21 mouse cellular contexts compared by ENCODE assay signal in genomic region chr8:84943699-84944098, GRCm38 (mm10). TPM values are rescaled to one million over a fixed set of nuclear protein-coding genes. Genes with fewer than 3 reads are reported as not detected.
DNase-seq lines count a peak whose midpoint lies in the region; ATAC-seq and TF ChIP-seq lines count a peak whose summit lies in the region.
"Had no signal": no experiment of that assay in that cellular context is flagged by ENCODE, and none has a peak within 500 bp of the region (broad histone marks: within the 10 kb centered on the region; RNA-seq: fewer than 3 reads in every experiment).

No protein-coding gene starts in this region.

- no peaks in the 10 kb centered on the region for H3K36me3 ChIP-seq in forebrain, embryonic 12.5 days (replicated peaks)
- H3K36me3 ChIP-seq in forebrain, embryonic 16.5 days (ENCODE audit: control insufficient read depth, insufficient read depth) = no peaks in the 10 kb centered on the region
- H3K36me3 ChIP-seq in testis, adult 2 months (ENCODE audit: control insufficient read depth, insufficient read depth, low read length) = no peaks in the 10 kb centered on the region
- no peaks in the 10 kb centered on the region for H3K36me3 ChIP-seq in midbrain, embryonic 16.5 days (ENCODE audit: control insufficient read depth, insufficient read depth, low read length)
- H3K36me3 ChIP-seq: embryonic facial prominence, embryonic 12.5 days; heart, embryonic 12.5 days; intestine, embryonic 15.5 days; kidney, embryonic 15.5 days had no signal

- no peak overlapping the region for H3K4me2 ChIP-seq in forebrain, embryonic 12.5 days
- H3K4me2 ChIP-seq in forebrain, embryonic 16.5 days (ENCODE audit: low read length) = no peak overlapping the region; the same call in 1 of the 2 replicates
- H3K4me2 ChIP-seq in midbrain, embryonic 16.5 days (ENCODE audit: low read length) = peak overlapping the region; percentile 76

- H3K4me3 ChIP-seq in forebrain, embryonic 12.5 days (replicated peaks) = peak overlapping the region; percentile 70; the same call in 1 of the 2 replicates
- no peak overlapping the region for H3K4me3 ChIP-seq in forebrain, embryonic 16.5 days (replicated peaks; ENCODE audit: low read length)
- H3K4me3 ChIP-seq in testis, adult 2 months (ENCODE audit: control insufficient read depth, low read depth, low read length) = peak overlapping the region; percentile 29; the same call in 1 of the 2 replicates
- peak overlapping the region; percentile 81; the same call in 1 of the 2 replicates for H3K4me3 ChIP-seq in midbrain, embryonic 16.5 days (ENCODE audit: low read depth, low read length)
- H3K4me3 ChIP-seq in gastrocnemius, adult 2 months = no peak overlapping the region

- no peak for DNase-seq in testis, postnatal 14 days (ENCODE audit: low spot score)
- no peak for DNase-seq in gastrocnemius, adult 2 months
- no peak for DNase-seq in right cerebral cortex, adult 18-20 months
- DNase-seq: lung, postnatal 14 days had no signal

- no peak overlapping the region for H3K27ac ChIP-seq in forebrain, embryonic 12.5 days
- no peak overlapping the region for H3K27ac ChIP-seq in forebrain, embryonic 16.5 days (ENCODE audit: low read length)
- peak overlapping the region; percentile 95 for H3K27ac ChIP-seq in testis, adult 2 months (ENCODE audit: control insufficient read depth, insufficient read depth, low read depth, low read length)
- H3K27ac ChIP-seq in midbrain, embryonic 16.5 days (ENCODE audit: low read length) = no peak overlapping the region
- H3K27ac ChIP-seq in gastrocnemius, adult 2 months = no peak overlapping the region
- H3K27ac ChIP-seq: embryonic facial prominence, embryonic 12.5 days; intestine, embryonic 15.5 days; kidney, embryonic 15.5 days had no signal

- H3K4me1 ChIP-seq in forebrain, embryonic 12.5 days = peaks cover 29% of the 10 kb centered on the region
- H3K4me1 ChIP-seq in forebrain, embryonic 16.5 days (replicated peaks; ENCODE audit: control insufficient read depth, insufficient read depth, low read length) = peaks cover 26% of the 10 kb centered on the region
- peaks cover 24% of the 10 kb centered on the region for H3K4me1 ChIP-seq in testis, adult 2 months (ENCODE audit: control insufficient read depth, insufficient read depth, low read length)
- peaks cover 33% of the 10 kb centered on the region for H3K4me1 ChIP-seq in midbrain, embryonic 16.5 days (ENCODE audit: control insufficient read depth, insufficient read depth, low read length)

- no peak for TF ChIP-seq POLR2A in testis, adult 2 months (IDR thresholded peaks at IDR 0.05; ENCODE audit: control insufficient read depth, low read depth, low read length)

- intact Hi-C loops in gastrocnemius, adult 2 months (cut with DNase I) = no loop called here

- 17% methylated on average over 4 of the region's 4 CpGs for WGBS in forebrain, embryonic 12.5 days
- WGBS in forebrain, embryonic 16.5 days = 21% methylated on average over 4 of the region's 4 CpGs
- WGBS in midbrain, embryonic 16.5 days = 17% methylated on average over 4 of the region's 4 CpGs

- no peaks in the 10 kb centered on the region for H3K9me3 ChIP-seq in forebrain, embryonic 12.5 days
- H3K9me3 ChIP-seq in forebrain, embryonic 16.5 days (ENCODE audit: control insufficient read depth, low read length) = no peaks in the 10 kb centered on the region
- H3K9me3 ChIP-seq in midbrain, embryonic 16.5 days (replicated peaks; ENCODE audit: control insufficient read depth, low read length, poor library complexity, severe bottlenecking) = no peaks in the 10 kb centered on the region
- H3K9me3 ChIP-seq: embryonic facial prominence, embryonic 12.5 days; heart, embryonic 12.5 days; intestine, embryonic 15.5 days; kidney, embryonic 15.5 days; megakaryocyte, embryonic 14.5 days had no signal

- no peak for TF ChIP-seq CTCF in testis, adult 2 months (IDR thresholded peaks at IDR 0.05; ENCODE audit: control insufficient read depth, insufficient read depth, insufficient replicate concordance, low read depth, low read length)
- no peak for TF ChIP-seq CTCF in gastrocnemius, adult 2 months (IDR thresholded peaks at IDR 0.05)

- H3K9ac ChIP-seq in forebrain, embryonic 12.5 days = no peak overlapping the region
- no peak overlapping the region for H3K9ac ChIP-seq in forebrain, embryonic 16.5 days (replicated peaks; ENCODE audit: low read depth, low read length)
- no peak overlapping the region for H3K9ac ChIP-seq in midbrain, embryonic 16.5 days (ENCODE audit: low read depth, low read length)
- H3K9ac ChIP-seq: embryonic facial prominence, embryonic 12.5 days; heart, embryonic 12.5 days; intestine, embryonic 15.5 days; kidney, embryonic 15.5 days had no signal

- ATAC-seq in forebrain, embryonic 12.5 days (ENCODE audit: low FRiP score) = no peak
- ATAC-seq in forebrain, embryonic 16.5 days = no peak
- ATAC-seq in midbrain, embryonic 16.5 days = no peak
- ATAC-seq: Patski had no signal

- peaks cover 65% of the 10 kb centered on the region for H3K27me3 ChIP-seq in forebrain, embryonic 12.5 days
- H3K27me3 ChIP-seq in forebrain, embryonic 16.5 days (replicated peaks; ENCODE audit: control insufficient read depth, insufficient read depth, low read length) = peaks cover 23% of the 10 kb centered on the region
- H3K27me3 ChIP-seq in testis, adult 2 months (ENCODE audit: control insufficient read depth, insufficient read depth, low read length) = peaks cover 2% of the 10 kb centered on the region; the same call in 1 of the 2 replicates
- H3K27me3 ChIP-seq in midbrain, embryonic 16.5 days (ENCODE audit: control insufficient read depth, insufficient read depth, low read depth, low read length) = peaks cover 9% of the 10 kb centered on the region

RNA-seq across cellular contexts. Expression of gene Rtbdn, which starts 3.1 kb away (rescaled TPM):
- polyA plus RNA-seq in forebrain, embryonic 12.5 days (2016; fragmentation: Nextera tagmentation; extraction: Ambion mirVana) = 0.88 and 1.6 TPM in 2 replicates
- polyA plus RNA-seq in forebrain, embryonic 16.5 days (2015; fragmentation: Nextera tagmentation; extraction: Ambion mirVana) = 2.2 and 2.4 TPM in 2 replicates
- polyA plus RNA-seq in testis, adult 2 months (2012; rRNA removed) = 0.30 and 0.32 TPM in 2 replicates
- 2.8 and 3.3 TPM in 2 replicates for polyA plus RNA-seq in midbrain, embryonic 16.5 days (2015; fragmentation: Nextera tagmentation; extraction: Ambion mirVana)
- total RNA-seq in gastrocnemius, adult 2 months (2021) = not detected
- total RNA-seq: adrenal gland, postnatal 36 days; granulocyte monocyte progenitor cell, adult 5-6 weeks; heart, postnatal 25 days had no signal
- polyA plus RNA-seq: large intestine, adult 2 months; limb, embryonic 14.5 days had no signal

RNA-seq across cellular contexts. Expression of gene Mast1, which starts 6.5 kb away (rescaled TPM):
- 29.3 and 35.3 TPM in 2 replicates for polyA plus RNA-seq in forebrain, embryonic 12.5 days (2016; fragmentation: Nextera tagmentation; extraction: Ambion mirVana)
- polyA plus RNA-seq in forebrain, embryonic 16.5 days (2015; fragmentation: Nextera tagmentation; extraction: Ambion mirVana) = 52.4 and 65.8 TPM in 2 replicates
- polyA plus RNA-seq in testis, adult 2 months (2012; rRNA removed) = 1.5 and 1.6 TPM in 2 replicates
- 85.7 and 86.1 TPM in 2 replicates for polyA plus RNA-seq in midbrain, embryonic 16.5 days (2015; fragmentation: Nextera tagmentation; extraction: Ambion mirVana)
- under 1 TPM in 1 of 2 experiments, not detected in 1; 0.17 TPM for total RNA-seq in gastrocnemius, adult 2 months (2021)
- total RNA-seq: granulocyte monocyte progenitor cell, adult 5-6 weeks had no signal

RNA-seq across cellular contexts. Expression of gene Gm49661, which starts 25.5 kb away (rescaled TPM):
- polyA plus RNA-seq in forebrain, embryonic 12.5 days (2016; fragmentation: Nextera tagmentation; extraction: Ambion mirVana) = not detected in 2 replicates
- polyA plus RNA-seq in forebrain, embryonic 16.5 days (2015; fragmentation: Nextera tagmentation; extraction: Ambion mirVana) = not detected in 2 replicates
- polyA plus RNA-seq in testis, adult 2 months (2012; rRNA removed) = 477 and 542 TPM in 2 replicates
- polyA plus RNA-seq in midbrain, embryonic 16.5 days (2015; fragmentation: Nextera tagmentation; extraction: Ambion mirVana) = not detected in 2 replicates
- total RNA-seq in gastrocnemius, adult 2 months (2021) = not detected
- total RNA-seq: granulocyte monocyte progenitor cell, adult 5-6 weeks; heart, postnatal 25 days; layer of hippocampus, postnatal 14 days; left cerebral cortex, postnatal 10 days had no signal
- polyA plus RNA-seq: embryonic facial prominence, embryonic 12.5 days; heart, embryonic 12.5 days; intestine, embryonic 15.5 days; kidney, embryonic 15.5 days; limb, embryonic 14.5 days had no signal

RNA-seq across cellular contexts. Expression of gene Prdx2, which starts 25.7 kb away (rescaled TPM):
- polyA plus RNA-seq in forebrain, embryonic 12.5 days (2016; fragmentation: Nextera tagmentation; extraction: Ambion mirVana) = 1,271 and 1,280 TPM in 2 replicates
- polyA plus RNA-seq in forebrain, embryonic 16.5 days (2015; fragmentation: Nextera tagmentation; extraction: Ambion mirVana) = 1,287 and 1,394 TPM in 2 replicates
- polyA plus RNA-seq in testis, adult 2 months (2012; rRNA removed) = 59.6 and 68.5 TPM in 2 replicates
- 1,134 and 1,161 TPM in 2 replicates for polyA plus RNA-seq in midbrain, embryonic 16.5 days (2015; fragmentation: Nextera tagmentation; extraction: Ambion mirVana)
- total RNA-seq in gastrocnemius, adult 2 months (2021) = 100 to 1,000 TPM; 151 to 245 TPM

RNA-seq across cellular contexts. Expression of gene Rnaseh2a, which starts 25.9 kb away (rescaled TPM):
- 117 and 124 TPM in 2 replicates for polyA plus RNA-seq in forebrain, embryonic 12.5 days (2016; fragmentation: Nextera tagmentation; extraction: Ambion mirVana)
- 79.9 and 85.8 TPM in 2 replicates for polyA plus RNA-seq in forebrain, embryonic 16.5 days (2015; fragmentation: Nextera tagmentation; extraction: Ambion mirVana)
- 1,424 and 1,585 TPM in 2 replicates for polyA plus RNA-seq in testis, adult 2 months (2012; rRNA removed)
- 47.9 and 51.3 TPM in 2 replicates for polyA plus RNA-seq in midbrain, embryonic 16.5 days (2015; fragmentation: Nextera tagmentation; extraction: Ambion mirVana)
- 10 to 100 TPM; 22.1 to 25.9 TPM for total RNA-seq in gastrocnemius, adult 2 months (2021)

Comparison
In these comparisons a context has a peak if more than half of its experiments do, and no peak if none do; other contexts are left out.
1. H3K4me3 ChIP-seq: peak in forebrain, embryonic 12.5 days (single experiment), testis, adult 2 months (single experiment) and midbrain, embryonic 16.5 days (single experiment); none in forebrain, embryonic 16.5 days (single experiment) and gastrocnemius, adult 2 months (single experiment).
2. RNA of gene Mast1, which starts 6.5 kb away (polyA plus RNA-seq): 85.7 to 86.1 TPM in midbrain, embryonic 16.5 days, 52.4 to 65.8 TPM in forebrain, embryonic 16.5 days and 29.3 to 35.3 TPM in forebrain, embryonic 12.5 days; 1.5 to 1.6 TPM in testis, adult 2 months; every median in the first group is over 10 times any median in the second.
3. RNA of gene Gm49661, which starts 25.5 kb away (polyA plus RNA-seq): 477 to 542 TPM in testis, adult 2 months; not detected in forebrain, embryonic 12.5 days, not detected in forebrain, embryonic 16.5 days and not detected in midbrain, embryonic 16.5 days; every median in the first group is over 100 times any median in the second.